Mouse (Mus musculus) stomach, postnatal 0 days (tissue): ENCODE results near the gene Fancl.

Source experiments
- CTCF ChIP-seq: IDR thresholded peaks from 2 replicates; pipeline ENCODE4 v1.5.1; 2016; ENCODE audit warnings: antibody characterized with exemption, low read depth, mild to moderate bottlenecking, moderate library complexity
- EP300 ChIP-seq: optimal IDR thresholded peaks from 2 replicates; pipeline ENCODE3; 2016; ENCODE audit warnings: antibody characterized with exemption

GRCm38 (mm10) chr11:26481691-26482242 is 95.8 kb downstream of the Fancl start:
- TF ChIP-seq EP300 (no peak), CTCF (no peak)
